In genomic region chr4:155892438-155893211, GRCm38 (mm10) we compare ENCODE assay signal across 8 mouse cellular contexts. TPM values are rescaled to one million over a fixed set of nuclear protein-coding genes. Genes with fewer than 3 reads are reported as not detected.
DNase-seq lines count a peak whose midpoint lies in the region; ATAC-seq and TF ChIP-seq lines count a peak whose summit lies in the region.

No protein-coding gene starts in this region.

- TF ChIP-seq RAD21 in MEL (IDR thresholded peaks at IDR 0.05; ENCODE audit: low read depth, low read length), result no peak

- peak; percentile 16 for ATAC-seq in embryonic facial prominence, embryonic 14.5 days (ENCODE audit: low read depth)
- peak; percentile 58 for ATAC-seq in hindbrain, embryonic 12.5 days (ENCODE audit: low FRiP score)
- peak; percentile 36 for ATAC-seq in liver, embryonic 14.5 days (ENCODE audit: insufficient read depth)

- no peak for TF ChIP-seq POLR2A in heart, adult 2 months (IDR thresholded peaks at IDR 0.05; ENCODE audit: insufficient read depth, low read depth, low read length)
- TF ChIP-seq POLR2A in MEL (IDR thresholded peaks at IDR 0.05; ENCODE audit: control insufficient read depth in 1 of 2, insufficient read depth in 1 of 2, low read depth in 1 of 2, low read length in 2 of 2, poor library complexity in 1 of 2) (no peak), myocyte (IDR thresholded peaks at IDR 0.05; ENCODE audit: insufficient read length, low read depth) (no peak)

- WGBS in heart, adult 2 months, result 5% methylated on average over 37 of the region's 37 CpGs
- WGBS in embryonic facial prominence, embryonic 14.5 days, result 5% methylated on average over 36 of the region's 37 CpGs
- WGBS in hindbrain, embryonic 12.5 days, result 4% methylated on average over 37 of the region's 37 CpGs
- 5% methylated on average over 37 of the region's 37 CpGs for WGBS in liver, embryonic 14.5 days (ENCODE audit: insufficient replicate concordance)

- peak overlapping the region; percentile 97 for H3K4me2 ChIP-seq in embryonic facial prominence, embryonic 14.5 days (ENCODE audit: low read depth, low read length)
- peak overlapping the region; percentile 98 for H3K4me2 ChIP-seq in hindbrain, embryonic 12.5 days (replicated peaks)
- peak overlapping the region; percentile 91 for H3K4me2 ChIP-seq in liver, embryonic 14.5 days (ENCODE audit: low read depth)
- H3K4me2 ChIP-seq in myocyte (ENCODE audit: low read depth), result peak overlapping the region; percentile 83

- TF ChIP-seq CTCF in heart, adult 2 months (IDR thresholded peaks at IDR 0.05), result no peak
- no peak for TF ChIP-seq CTCF in MEL (IDR thresholded peaks at IDR 0.05 in 2 of 3, conservative IDR thresholded peaks at IDR 0.05 in 1 of 3; ENCODE audit: control insufficient read depth in 1 of 3, insufficient read depth in 1 of 3, low read depth in 2 of 3, low read length in 3 of 3, poor library complexity in 1 of 3, severe bottlenecking in 1 of 3)
- no peak for TF ChIP-seq CTCF in liver, embryonic 14.5 days (IDR thresholded peaks at IDR 0.05; ENCODE audit: low read depth)

- H3ac ChIP-seq in myocyte (ENCODE audit: control insufficient read depth, insufficient read length), result peak overlapping the region; percentile 94

- no peaks in the 10 kb centered on the region for H3K9me3 ChIP-seq in MEL (replicated peaks; ENCODE audit: insufficient read depth, low read length)
- H3K9me3 ChIP-seq in embryonic facial prominence, embryonic 14.5 days (ENCODE audit: control insufficient read depth, low read length), result no peaks in the 10 kb centered on the region
- H3K9me3 ChIP-seq in hindbrain, embryonic 12.5 days (replicated peaks), result no peaks in the 10 kb centered on the region
- no peaks in the 10 kb centered on the region for H3K9me3 ChIP-seq in liver, embryonic 14.5 days (ENCODE audit: control insufficient read depth, low read length)

- H3K27me3 ChIP-seq in heart, adult 2 months (ENCODE audit: control insufficient read depth, insufficient read depth, low read length), result no peaks in the 10 kb centered on the region
- no peaks in the 10 kb centered on the region for H3K27me3 ChIP-seq in MEL (ENCODE audit: control insufficient read depth in 1 of 2, insufficient read depth in 2 of 2, low read length in 2 of 2)
- no peaks in the 10 kb centered on the region for H3K27me3 ChIP-seq in embryonic facial prominence, embryonic 14.5 days (replicated peaks; ENCODE audit: control insufficient read depth, insufficient read depth, low read length)
- no peaks in the 10 kb centered on the region for H3K27me3 ChIP-seq in hindbrain, embryonic 12.5 days
- no peaks in the 10 kb centered on the region for H3K27me3 ChIP-seq in liver, embryonic 14.5 days (ENCODE audit: control insufficient read depth, insufficient read depth, low read length)
- no peaks in the 10 kb centered on the region for H3K27me3 ChIP-seq in myocyte (ENCODE audit: control insufficient read depth, insufficient read depth, insufficient read length)

- peaks cover 27% of the 10 kb centered on the region for H3K4me1 ChIP-seq in heart, adult 2 months (ENCODE audit: control insufficient read depth, insufficient read depth, low read length)
- peaks cover 5 to 17% of the 10 kb centered on the region in 2 experiments; a peak in 3 of 4 replicates for H3K4me1 ChIP-seq in MEL (ENCODE audit: control insufficient read depth in 1 of 2, insufficient read depth in 2 of 2, low read length in 2 of 2)
- H3K4me1 ChIP-seq in embryonic facial prominence, embryonic 14.5 days (ENCODE audit: control insufficient read depth, insufficient read depth, low read length), result peaks cover 32% of the 10 kb centered on the region
- H3K4me1 ChIP-seq in hindbrain, embryonic 12.5 days, result peaks cover 40% of the 10 kb centered on the region
- H3K4me1 ChIP-seq in liver, embryonic 14.5 days (replicated peaks; ENCODE audit: control insufficient read depth in 2 of 2, insufficient read depth in 2 of 2, low read length in 1 of 2), result peaks cover 16 to 32% of the 10 kb centered on the region in 2 experiments

- no peak for DNase-seq in heart, adult 2 months
- no peak for DNase-seq in heart, postnatal 36 days
- DNase-seq in MEL (ENCODE audit: low read depth, low spot score), result peak; percentile 69
- peak; percentile 29 for DNase-seq in embryonic facial prominence, embryonic 14.5 days (ENCODE audit: low spot score)
- DNase-seq in liver, embryonic 14.5 days (ENCODE audit: low read depth in 3 of 3, low spot score in 3 of 3), result peak in 1 of 3 experiments; percentile 26
- DNase-seq in urinary bladder, adult 18-20 months (ENCODE audit: low spot score in 2 of 2), result no peak

- peak overlapping the region; percentile 96 for H3K4me3 ChIP-seq in heart, adult 2 months
- peak overlapping the region; percentile 79 to 88 for H3K4me3 ChIP-seq in MEL (ENCODE audit: control insufficient read depth in 1 of 2, insufficient read depth in 1 of 2, low read depth in 2 of 2, low read length in 2 of 2)
- H3K4me3 ChIP-seq in embryonic facial prominence, embryonic 14.5 days (ENCODE audit: low read depth, low read length), result peak overlapping the region; percentile 95
- peak overlapping the region; percentile 95 for H3K4me3 ChIP-seq in hindbrain, embryonic 12.5 days
- H3K4me3 ChIP-seq in liver, embryonic 14.5 days (ENCODE audit: insufficient read depth in 1 of 2, low read depth in 2 of 2, low read length in 2 of 2), result peak overlapping the region; percentile 71 to 90
- peak overlapping the region; percentile 78 for H3K4me3 ChIP-seq in myocyte

- TF ChIP-seq EP300 in heart, adult 2 months (IDR thresholded peaks at IDR 0.05; ENCODE audit: insufficient read depth, low read depth, low read length), result no peak
- no peak for TF ChIP-seq EP300 in MEL (IDR thresholded peaks at IDR 0.05; ENCODE audit: low read depth in 1 of 2, low read length in 2 of 2)
- TF ChIP-seq EP300 in liver, embryonic 14.5 days (IDR thresholded peaks at IDR 0.05; ENCODE audit: low read depth), result no peak

- peaks cover 3% of the 10 kb centered on the region for H3K36me3 ChIP-seq in heart, adult 2 months (ENCODE audit: control insufficient read depth, insufficient read depth, low read length)
- H3K36me3 ChIP-seq in MEL (ENCODE audit: control insufficient read depth in 1 of 2, insufficient read depth in 2 of 2, low read length in 2 of 2) (peaks cover 0 to 4% of the 10 kb centered on the region in 2 experiments; a peak in 3 of 4 replicates), myocyte (ENCODE audit: control insufficient read depth, insufficient read depth) (no peaks in the 10 kb centered on the region)
- peaks cover 34% of the 10 kb centered on the region for H3K36me3 ChIP-seq in embryonic facial prominence, embryonic 14.5 days (ENCODE audit: control insufficient read depth, insufficient read depth, low read length)
- H3K36me3 ChIP-seq in hindbrain, embryonic 12.5 days, result peaks cover 33% of the 10 kb centered on the region
- peaks cover 19% of the 10 kb centered on the region for H3K36me3 ChIP-seq in liver, embryonic 14.5 days (replicated peaks; ENCODE audit: control insufficient read depth, insufficient read depth, low read depth)

- H3K9ac ChIP-seq in heart, adult 2 months (ENCODE audit: low read depth, low read length), result peak overlapping the region; percentile 98
- peak overlapping the region; percentile 89 for H3K9ac ChIP-seq in MEL (ENCODE audit: control insufficient read depth, low read depth, low read length, poor library complexity, severe bottlenecking)
- peak overlapping the region; percentile 86 for H3K9ac ChIP-seq in embryonic facial prominence, embryonic 14.5 days (ENCODE audit: low read depth, low read length)
- H3K9ac ChIP-seq in hindbrain, embryonic 12.5 days, result peak overlapping the region; percentile 96
- peak overlapping the region; percentile 95 for H3K9ac ChIP-seq in liver, embryonic 14.5 days (replicated peaks)

- peak overlapping the region; percentile 96 for H3K27ac ChIP-seq in heart, adult 2 months
- H3K27ac ChIP-seq in MEL (ENCODE audit: control insufficient read depth, low read depth, low read length), result peak overlapping the region; percentile 20
- peak overlapping the region; percentile 94 for H3K27ac ChIP-seq in embryonic facial prominence, embryonic 14.5 days (replicated peaks; ENCODE audit: low read depth, low read length)
- peak overlapping the region; percentile 99 for H3K27ac ChIP-seq in hindbrain, embryonic 12.5 days
- peak overlapping the region; percentile 14; the same call in 1 of the 2 replicates for H3K27ac ChIP-seq in liver, embryonic 14.5 days

- intact Hi-C loops in heart, adult 2 months (cut with DNase I), result loop anchor here (2.0 to 5.0 kb wide), 3 partner anchors 24 to 220 kb away; partner anchors contain the start of genes Cptp, Ints11 and Ube2j2
- intact Hi-C loops in heart, postnatal 36 days (cut with DNase I), result loop anchor here (2.0 to 5.0 kb wide), 4 partner anchors 46 to 100 kb away; partner anchors contain the start of genes Aurkaip1, B3galt6, Dvl1 and Sdf4

- H3K79me2 ChIP-seq in heart, adult 2 months (replicated peaks; ENCODE audit: control insufficient read depth, insufficient read depth, low read length), result peaks cover 10% of the 10 kb centered on the region; the same call in 1 of the 2 replicates
- H3K79me2 ChIP-seq in MEL (ENCODE audit: control insufficient read depth, insufficient read depth, low read length, poor library complexity) (peaks cover 50% of the 10 kb centered on the region), myocyte (ENCODE audit: control insufficient read depth, insufficient read depth) (peaks cover 35% of the 10 kb centered on the region)

RNA-seq across cellular contexts. Expression of gene Acap3, which starts 1.0 kb away (rescaled TPM):
- 10 to 100 TPM in 1 of 2 experiments, 1 to 10 TPM in 1; 9.7 to 11.3 TPM for total RNA-seq in heart, adult 2 months (2021)
- polyA plus RNA-seq in heart, adult 2 months (2012; rRNA removed), result 19.2 and 20.0 TPM in 2 replicates
- 10 to 100 TPM; 12.0 to 12.2 TPM for total RNA-seq in heart, postnatal 36 days (2021)
- 17.6 and 24.5 TPM in 2 replicates for total RNA-seq in MEL (2012; rRNA removed)
- 10 to 100 TPM in 1 of 2 experiments, not detected in 1; 39.1 TPM for polyA plus RNA-seq in MEL (2012; ENCODE audit: insufficient read depth in 1 of 2, insufficient read length in 2 of 2, low read depth in 1 of 2, low replicate concordance in 2 of 2, missing spikeins in 1 of 2)
- polyA plus RNA-seq in embryonic facial prominence, embryonic 14.5 days (2014; fragmentation: Nextera tagmentation; extraction: Ambion mirVana), result 23.9 and 24.2 TPM in 2 replicates
- polyA plus RNA-seq in hindbrain, embryonic 12.5 days (2016; fragmentation: Nextera tagmentation; extraction: Ambion mirVana), result 64.9 and 66.9 TPM in 2 replicates
- 9.4 and 9.6 TPM in 2 replicates for polyA plus RNA-seq in liver, embryonic 14.5 days (2012; rRNA removed)
- polyA plus RNA-seq in liver, embryonic 14.5 days (2014; fragmentation: Nextera tagmentation; extraction: Ambion mirVana), result 4.7 and 5.5 TPM in 2 replicates
- polyA plus RNA-seq in myocyte (2012; fragmentation: generic; extraction: Trizol), result 22.3 TPM

RNA-seq across cellular contexts. Expression of gene Pusl1, which starts 1.0 kb away (rescaled TPM):
- 10 to 100 TPM in 1 of 2 experiments, 1 to 10 TPM in 1; 9.4 to 10.1 TPM for total RNA-seq in heart, adult 2 months (2021)
- polyA plus RNA-seq in heart, adult 2 months (2012; rRNA removed), result 19.9 and 31.3 TPM in 2 replicates
- 10 to 100 TPM; 12.7 to 13.1 TPM for total RNA-seq in heart, postnatal 36 days (2021)
- total RNA-seq in MEL (2012; rRNA removed), result 50.0 and 65.2 TPM in 2 replicates
- polyA plus RNA-seq in MEL (2012; ENCODE audit: insufficient read depth in 1 of 2, insufficient read length in 2 of 2, low read depth in 1 of 2, low replicate concordance in 2 of 2, missing spikeins in 1 of 2), result 10 to 100 TPM in 1 of 2 experiments, not detected in 1; 68.4 TPM
- polyA plus RNA-seq in embryonic facial prominence, embryonic 14.5 days (2014; fragmentation: Nextera tagmentation; extraction: Ambion mirVana), result 48.3 and 49.4 TPM in 2 replicates
- 45.1 and 48.3 TPM in 2 replicates for polyA plus RNA-seq in hindbrain, embryonic 12.5 days (2016; fragmentation: Nextera tagmentation; extraction: Ambion mirVana)
- polyA plus RNA-seq in liver, embryonic 14.5 days (2012; rRNA removed), result 16.8 and 19.4 TPM in 2 replicates
- 12.9 and 14.9 TPM in 2 replicates for polyA plus RNA-seq in liver, embryonic 14.5 days (2014; fragmentation: Nextera tagmentation; extraction: Ambion mirVana)
- polyA plus RNA-seq in myocyte (2012; fragmentation: generic; extraction: Trizol), result 19.1 TPM

RNA-seq across cellular contexts. Expression of gene Ints11, which starts 23.3 kb away (rescaled TPM):
- 10 to 100 TPM; 15.3 to 17.4 TPM for total RNA-seq in heart, adult 2 months (2021)
- 15.8 and 23.2 TPM in 2 replicates for polyA plus RNA-seq in heart, adult 2 months (2012; rRNA removed)
- total RNA-seq in heart, postnatal 36 days (2021), result 10 to 100 TPM; 15.7 to 18.8 TPM
- total RNA-seq in MEL (2012; rRNA removed), result 78.9 and 82.5 TPM in 2 replicates
- 10 to 100 TPM in 1 of 2 experiments, not detected in 1; 96.8 TPM for polyA plus RNA-seq in MEL (2012; ENCODE audit: insufficient read depth in 1 of 2, insufficient read length in 2 of 2, low read depth in 1 of 2, low replicate concordance in 2 of 2, missing spikeins in 1 of 2)
- polyA plus RNA-seq in embryonic facial prominence, embryonic 14.5 days (2014; fragmentation: Nextera tagmentation; extraction: Ambion mirVana), result 53.5 and 68.4 TPM in 2 replicates
- polyA plus RNA-seq in hindbrain, embryonic 12.5 days (2016; fragmentation: Nextera tagmentation; extraction: Ambion mirVana), result 74.9 and 76.3 TPM in 2 replicates
- polyA plus RNA-seq in liver, embryonic 14.5 days (2012; rRNA removed), result 16.7 and 22.1 TPM in 2 replicates
- 34.0 and 34.6 TPM in 2 replicates for polyA plus RNA-seq in liver, embryonic 14.5 days (2014; fragmentation: Nextera tagmentation; extraction: Ambion mirVana)
- 72.1 TPM for polyA plus RNA-seq in myocyte (2012; fragmentation: generic; extraction: Trizol)

RNA-seq across cellular contexts. Expression of gene Cptp, which starts 23.4 kb away (rescaled TPM):
- 1 to 10 TPM; 5.1 to 6.9 TPM for total RNA-seq in heart, adult 2 months (2021)
- polyA plus RNA-seq in heart, adult 2 months (2012; rRNA removed), result 8.9 and 12.4 TPM in 2 replicates
- total RNA-seq in heart, postnatal 36 days (2021), result 10 to 100 TPM in 1 of 2 experiments, 1 to 10 TPM in 1; 9.5 to 11.7 TPM
- total RNA-seq in MEL (2012; rRNA removed), result 10.9 and 14.0 TPM in 2 replicates
- polyA plus RNA-seq in MEL (2012; ENCODE audit: insufficient read depth in 1 of 2, insufficient read length in 2 of 2, low read depth in 1 of 2, low replicate concordance in 2 of 2, missing spikeins in 1 of 2) (10 to 100 TPM in 1 of 2 experiments, not detected in 1; 22.6 TPM), myocyte (2012; fragmentation: generic; extraction: Trizol) (10.5 TPM)
- polyA plus RNA-seq in embryonic facial prominence, embryonic 14.5 days (2014; fragmentation: Nextera tagmentation; extraction: Ambion mirVana), result 15.6 and 16.5 TPM in 2 replicates
- 18.5 and 18.6 TPM in 2 replicates for polyA plus RNA-seq in hindbrain, embryonic 12.5 days (2016; fragmentation: Nextera tagmentation; extraction: Ambion mirVana)
- polyA plus RNA-seq in liver, embryonic 14.5 days (2012; rRNA removed), result 5.6 and 6.6 TPM in 2 replicates
- polyA plus RNA-seq in liver, embryonic 14.5 days (2014; fragmentation: Nextera tagmentation; extraction: Ambion mirVana), result 7.6 and 9.4 TPM in 2 replicates

RNA-seq across cellular contexts. Expression of gene Tas1r3, which starts 29.5 kb away (rescaled TPM):
- under 1 TPM; 0.13 to 0.16 TPM for total RNA-seq in heart, adult 2 months (2021)
- polyA plus RNA-seq in heart, adult 2 months (2012; rRNA removed), result 0.32 and 0.35 TPM in 2 replicates
- under 1 TPM; 0.27 to 0.28 TPM for total RNA-seq in heart, postnatal 36 days (2021)
- 0.52 and 0.62 TPM in 2 replicates for total RNA-seq in MEL (2012; rRNA removed)
- polyA plus RNA-seq in MEL (2012; ENCODE audit: insufficient read depth in 1 of 2, insufficient read length in 2 of 2, low read depth in 1 of 2, low replicate concordance in 2 of 2, missing spikeins in 1 of 2), result 10 to 100 TPM in 1 of 2 experiments, 1 to 10 TPM in 1; 1.1 to 54.9 TPM
- 0.36 and 0.38 TPM in 2 replicates for polyA plus RNA-seq in embryonic facial prominence, embryonic 14.5 days (2014; fragmentation: Nextera tagmentation; extraction: Ambion mirVana)
- 0.53 and 0.65 TPM in 2 replicates for polyA plus RNA-seq in hindbrain, embryonic 12.5 days (2016; fragmentation: Nextera tagmentation; extraction: Ambion mirVana)
- 0.08 and 0.09 TPM in 2 replicates for polyA plus RNA-seq in liver, embryonic 14.5 days (2012; rRNA removed)
- polyA plus RNA-seq in liver, embryonic 14.5 days (2014; fragmentation: Nextera tagmentation; extraction: Ambion mirVana), result 0.04 and 0.06 TPM in 2 replicates
- 0.17 TPM for polyA plus RNA-seq in myocyte (2012; fragmentation: generic; extraction: Trizol)

Comparison
In these comparisons a context has a peak if more than half of its experiments do, and no peak if none do; other contexts are left out.
1. DNase-seq: peak in MEL (single experiment) and embryonic facial prominence, embryonic 14.5 days (single experiment); none in heart, adult 2 months (0 of 2), heart, postnatal 36 days (0 of 2) and urinary bladder, adult 18-20 months (0 of 2).
2. H3K27ac ChIP-seq: peak in every context shown above with its lines; median percentile 99 in hindbrain, embryonic 12.5 days; 96 in heart, adult 2 months; 94 in embryonic facial prominence, embryonic 14.5 days; 20 in MEL; 14 in liver, embryonic 14.5 days.
3. Peak in every context shown above with its lines, with median percentiles within 50 percentile points of each other: H3K4me3 ChIP-seq, H3K9ac ChIP-seq, ATAC-seq and H3K4me2 ChIP-seq.